Mouse (Mus musculus): ENCODE measurements around the gene Ilvbl.
A peak's percentile ranks its signal among the peaks of the same experiment; 100 is the strongest.
"Not testable (repeated sequence)": the region's sequence is repeated elsewhere in the genome, so short reads cannot be mapped to it uniquely, and the experiment has no call there.

The Ilvbl gene

DNA sequence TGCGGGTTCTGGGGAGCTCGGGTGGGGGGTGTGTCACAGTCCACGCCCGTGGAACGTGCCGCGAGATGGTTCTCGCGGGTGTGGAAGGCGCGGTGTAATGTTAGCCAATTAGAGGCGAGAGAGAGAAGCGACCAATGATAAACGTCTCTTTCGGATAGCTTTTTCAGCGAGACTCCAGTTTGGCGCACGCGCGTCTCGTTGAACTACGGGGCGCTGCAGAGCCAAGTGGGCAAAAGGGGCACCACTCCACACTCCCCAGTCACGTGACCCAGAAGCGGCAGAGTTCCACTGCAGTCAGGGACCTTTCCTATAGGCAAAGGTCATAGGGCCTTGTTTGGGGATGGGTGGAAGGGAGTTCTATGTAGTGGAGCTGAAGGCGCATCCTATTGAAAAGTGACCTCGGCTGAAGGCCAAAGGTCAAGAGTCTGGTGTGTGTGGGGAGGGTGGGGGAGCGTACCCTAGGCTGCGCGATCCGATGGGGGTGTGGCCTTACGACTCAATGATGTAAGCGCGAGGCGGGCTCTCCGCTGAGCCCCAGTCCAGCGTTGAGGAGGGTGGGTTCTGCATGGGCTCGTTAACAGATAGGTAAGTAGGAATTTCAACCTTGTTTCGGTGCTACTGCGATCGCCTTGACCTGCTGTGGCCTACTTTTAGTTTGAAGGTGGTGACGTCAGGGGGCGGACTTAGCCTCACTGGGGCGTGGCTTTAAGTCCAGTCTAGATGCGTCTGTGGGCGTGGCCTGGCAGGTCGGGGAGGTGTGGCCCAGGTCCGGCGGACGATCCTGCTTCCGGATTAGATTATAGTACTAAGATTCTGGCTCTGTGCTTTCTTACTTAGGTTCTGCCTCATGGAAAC is at the start of gene Ilvbl:
TSS of gene Ilvbl (plus strand) at position 97 of the 855 bp plus-strand sequence.
- peak; percentile 81 to 88 for DNase-seq (ENCODE audit: low spot score in 2 of 2)

DNA sequence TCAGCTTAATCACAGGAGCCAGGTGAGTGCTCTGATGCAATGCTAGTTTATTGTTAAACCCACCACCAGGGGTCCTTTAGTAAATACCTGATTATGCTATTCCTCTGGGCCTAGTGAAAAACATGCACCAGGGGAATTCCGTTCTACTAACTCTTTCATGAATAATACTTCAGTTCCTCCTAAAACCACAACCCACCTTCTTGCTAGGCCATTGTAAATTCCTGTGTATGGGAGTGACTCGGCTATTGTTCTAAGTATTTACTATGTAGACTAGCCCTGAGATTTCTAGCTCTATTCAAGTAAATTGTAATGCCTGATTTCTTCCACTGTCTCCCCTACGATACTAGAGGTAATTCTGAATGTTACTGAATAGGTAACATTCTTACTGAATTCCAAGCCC is 49.1 kb upstream of the Ilvbl start:
- not testable (repeated sequence) for DNase-seq (ENCODE audit: low spot score in 2 of 2)

DNA sequence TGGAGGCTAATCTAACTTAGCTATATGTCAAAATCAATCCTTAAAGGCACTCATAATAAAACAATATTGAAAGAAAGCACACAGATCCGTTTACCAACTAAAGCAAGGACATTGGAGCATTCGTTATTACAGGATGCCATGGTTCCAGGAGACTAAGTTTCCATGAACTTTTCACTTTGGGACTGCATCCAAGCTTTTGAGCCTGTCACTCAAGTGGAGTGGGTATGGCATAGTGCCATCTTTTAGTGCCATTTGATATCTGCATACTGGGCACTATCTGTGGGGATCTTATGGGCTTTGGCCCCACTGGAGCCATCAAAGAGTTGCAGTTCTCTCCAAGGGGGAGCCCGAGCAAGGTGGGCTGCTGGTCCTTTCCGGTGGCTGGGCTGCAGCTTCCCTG is 48.6 kb upstream of the Ilvbl start:
- DNase-seq (ENCODE audit: low spot score in 2 of 2): no peak

DNA sequence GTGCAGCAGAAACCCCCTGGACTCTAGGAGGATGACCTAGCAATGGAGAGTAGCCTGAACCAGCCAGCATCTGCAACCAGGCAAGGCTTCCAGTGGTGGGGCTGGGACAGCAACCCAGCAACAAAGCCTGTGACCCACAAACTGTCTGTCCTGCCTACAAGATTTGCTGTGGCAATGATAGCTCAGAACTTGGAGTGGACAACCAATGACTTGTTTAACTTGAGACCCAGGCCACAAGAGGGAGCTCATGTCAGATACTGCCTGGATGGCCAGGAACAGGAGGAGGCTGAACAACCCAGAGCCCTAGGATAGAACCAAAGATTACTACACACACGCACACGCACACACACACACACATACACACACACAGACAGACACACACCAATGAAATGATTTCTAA is 33.2 kb upstream of the Ilvbl start:
- DNase-seq (ENCODE audit: low spot score in 2 of 2): no peak

DNA sequence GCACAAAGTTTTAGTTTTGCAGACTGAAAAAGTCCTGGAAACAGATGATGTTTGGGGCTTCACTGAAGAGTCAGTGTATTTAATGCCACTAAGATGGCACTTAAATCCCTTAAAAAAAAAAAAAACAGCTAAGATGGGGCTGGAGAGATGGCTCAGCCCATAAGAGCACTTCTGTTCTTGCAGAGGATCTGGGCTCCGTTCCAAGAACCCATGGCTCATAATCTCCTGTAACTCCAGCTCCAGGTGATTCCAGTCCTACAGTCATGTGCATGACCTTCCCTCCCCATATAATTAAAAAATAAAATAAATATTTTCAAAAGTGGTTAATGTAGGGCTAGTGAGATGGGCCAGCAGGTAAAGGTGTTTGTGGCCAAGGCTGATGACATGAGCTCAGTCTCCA is 9.1 kb upstream of the Ilvbl start:
- no peak for DNase-seq (ENCODE audit: low spot score in 2 of 2)

DNA sequence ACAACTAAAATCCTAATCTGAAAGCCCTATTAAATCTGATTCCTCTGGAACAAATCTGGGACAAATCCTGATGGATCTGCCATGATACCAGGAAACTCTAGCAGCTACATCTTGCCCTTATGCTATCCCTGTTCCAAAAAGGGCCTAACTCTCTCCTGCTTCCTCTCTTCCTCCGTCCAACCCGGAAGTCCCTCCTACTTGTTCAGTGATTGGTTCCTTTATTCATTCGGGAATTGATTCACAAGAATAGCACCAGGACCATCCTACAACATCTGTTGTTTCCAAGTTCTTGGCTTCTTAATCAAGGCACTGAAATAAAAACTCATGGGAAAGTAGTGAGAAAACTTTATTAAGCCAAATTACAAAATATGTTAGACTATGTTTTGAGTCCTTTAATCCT is 5.0 kb upstream of the Ilvbl start:
- DNase-seq (ENCODE audit: low spot score in 2 of 2): no peak

DNA sequence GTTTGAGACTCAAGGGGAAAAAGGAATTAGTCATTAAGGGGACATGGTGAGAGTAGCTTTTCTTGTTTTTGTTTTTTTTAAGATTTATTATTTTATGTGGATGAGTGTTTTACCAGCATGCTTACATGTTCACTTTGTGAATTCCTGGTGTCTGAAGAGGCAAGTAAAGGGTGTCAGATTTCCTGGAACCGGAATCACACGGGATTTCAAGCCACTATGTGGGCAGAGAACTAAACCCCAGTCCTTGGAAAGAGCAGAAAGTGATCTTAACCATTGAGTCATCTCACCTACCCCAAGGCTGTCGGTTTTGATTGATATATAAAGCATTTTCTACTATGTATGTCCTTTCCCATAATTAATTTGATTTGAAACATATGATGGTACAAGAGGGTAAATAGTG is 4.5 kb upstream of the Ilvbl start:
- DNase-seq (ENCODE audit: low spot score in 2 of 2): no peak

DNA sequence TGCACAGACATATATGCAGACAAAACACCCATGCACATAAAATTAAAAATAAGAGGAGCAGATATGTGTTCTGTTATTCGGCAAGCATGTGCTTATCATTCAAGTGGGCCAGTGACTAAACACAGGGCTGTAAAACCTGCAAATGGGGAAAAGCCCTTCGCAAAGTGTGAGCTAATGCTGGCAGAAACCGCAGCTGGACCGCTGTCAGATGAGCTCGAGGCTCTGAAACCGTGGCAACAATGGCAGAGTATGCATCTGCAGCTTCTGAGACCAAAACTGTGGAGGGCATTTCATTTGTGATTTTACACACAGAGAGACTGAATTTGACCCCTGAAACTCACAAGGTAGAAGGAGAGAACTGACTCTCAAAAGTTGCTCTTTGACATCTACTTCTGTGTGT is 3.7 kb upstream of the Ilvbl start:
- no peak for DNase-seq (ENCODE audit: low spot score in 2 of 2)

DNA sequence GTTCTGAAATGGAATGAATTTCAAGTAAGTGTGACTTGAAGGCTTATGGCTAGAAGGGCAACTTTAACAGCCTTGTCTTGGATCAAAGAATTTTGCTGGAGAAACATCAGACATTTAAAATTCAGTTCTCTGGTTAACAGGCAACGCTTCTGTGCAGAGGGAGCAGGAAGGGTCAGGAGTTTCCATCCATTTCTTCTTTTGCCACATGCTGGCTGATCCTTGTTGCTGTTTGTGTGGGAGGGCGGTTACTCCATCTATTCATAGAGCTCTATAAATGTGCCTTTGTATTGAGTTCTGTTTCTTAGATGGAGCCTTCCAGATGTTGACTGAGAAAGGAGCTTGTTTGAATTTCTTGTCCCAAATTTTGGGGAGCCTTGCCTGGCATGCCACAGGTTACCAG is 3.2 kb upstream of the Ilvbl start:
- DNase-seq (ENCODE audit: low spot score in 2 of 2): no peak

DNA sequence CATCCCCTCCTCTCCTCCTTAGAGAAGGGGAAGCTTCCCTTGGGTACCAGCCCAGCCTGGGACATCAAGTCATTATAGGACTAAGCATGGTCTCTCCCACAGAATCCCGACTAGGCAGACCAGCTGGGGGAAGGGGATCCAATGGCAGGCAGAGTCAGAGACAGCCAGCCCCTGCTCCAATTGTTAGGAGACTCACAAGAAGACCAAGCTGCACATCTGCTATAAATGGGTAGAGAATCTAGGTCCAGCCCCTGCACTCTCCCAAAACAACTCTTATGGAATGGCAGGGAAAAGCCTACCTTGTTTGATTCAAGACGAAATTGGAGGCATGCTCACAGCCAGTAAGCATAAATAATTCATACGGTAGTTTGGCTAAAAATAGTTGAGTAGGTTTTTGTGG is 920 bp upstream of the Ilvbl start:
- DNase-seq (ENCODE audit: low spot score in 2 of 2): no peak

DNA sequence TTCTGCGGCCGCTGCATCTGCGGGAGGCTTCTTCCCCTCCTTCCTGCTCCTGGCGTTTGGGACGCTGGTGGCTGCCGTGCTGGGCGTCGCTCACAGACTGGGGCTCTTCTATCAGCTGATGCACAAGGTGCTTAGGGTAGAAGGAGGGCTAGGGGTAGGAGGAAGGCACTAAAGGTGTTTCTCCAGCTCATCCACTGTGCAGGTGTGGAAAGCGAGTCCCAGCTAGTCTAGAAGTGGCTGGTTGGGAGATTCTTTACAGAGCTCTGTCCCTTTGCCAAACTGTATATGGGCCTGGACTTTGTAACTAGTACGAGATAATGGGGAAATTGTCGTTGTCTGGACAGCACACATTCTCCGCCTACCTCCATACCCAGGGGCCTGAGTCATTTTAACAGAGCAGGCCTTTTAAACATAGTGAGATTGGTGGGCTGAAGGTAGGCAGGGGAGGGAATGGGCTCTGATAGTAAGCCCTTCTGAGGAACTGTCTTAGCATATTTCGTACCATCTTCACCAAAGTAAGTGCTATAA is 1.0 kb downstream of the Ilvbl start:
- no peak for DNase-seq (ENCODE audit: low spot score in 2 of 2)

DNA sequence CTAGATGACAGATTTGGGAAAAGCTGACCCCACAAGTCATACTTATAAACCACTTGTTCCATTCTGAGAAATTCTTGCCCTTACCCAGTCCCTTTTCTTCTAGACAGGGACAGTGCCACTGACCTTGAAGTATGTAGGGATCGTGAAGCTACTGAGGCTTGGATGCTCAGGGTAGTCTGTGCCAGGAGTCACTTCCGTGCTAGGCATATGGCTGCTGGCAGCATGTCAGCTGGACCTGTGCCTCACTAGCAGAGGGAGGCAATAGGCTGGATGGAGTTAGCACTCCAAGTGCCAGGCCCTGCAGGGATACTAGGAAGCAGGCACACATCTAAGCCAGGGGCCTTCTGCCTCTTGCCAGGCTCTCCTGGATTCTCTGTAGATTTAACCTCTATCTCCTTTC is 1.5 kb downstream of the Ilvbl start:
- DNase-seq (ENCODE audit: low spot score in 2 of 2): peak in 1 of 2 experiments; percentile 90

DNA sequence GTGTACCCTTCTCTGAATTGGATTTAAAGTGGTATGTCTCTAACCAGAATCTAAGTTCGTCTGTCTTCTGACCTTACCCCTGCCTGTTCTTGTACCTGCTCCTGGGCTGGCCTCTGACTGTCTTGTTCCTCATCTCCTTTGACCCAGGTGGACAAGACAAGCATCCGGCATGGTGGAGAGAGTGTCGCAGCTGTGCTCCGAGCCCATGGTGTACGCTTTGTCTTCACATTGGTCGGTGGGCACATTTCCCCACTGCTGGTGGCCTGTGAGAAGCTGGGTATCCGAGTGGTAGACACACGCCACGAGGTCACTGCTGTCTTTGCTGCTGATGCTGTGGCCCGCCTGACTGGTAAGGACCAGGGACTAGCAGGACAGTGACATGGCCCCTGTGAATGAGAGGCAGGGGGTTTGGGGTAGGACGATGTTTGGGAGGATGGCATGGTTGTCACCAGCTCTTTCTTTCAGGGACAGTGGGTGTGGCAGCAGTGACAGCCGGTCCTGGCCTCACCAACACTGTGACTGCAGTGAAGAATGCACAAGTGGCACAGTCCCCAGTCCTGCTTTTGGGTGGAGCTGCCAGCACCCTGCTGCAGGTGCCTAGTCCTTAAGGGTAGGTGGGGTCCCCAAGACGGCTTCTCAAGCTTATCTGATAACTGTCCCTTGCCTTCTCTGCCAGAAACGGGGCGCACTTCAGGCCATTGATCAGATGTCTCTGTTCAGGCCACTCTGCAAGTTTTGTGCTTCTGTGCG is 2.5 kb downstream of the Ilvbl start:
- no peak for DNase-seq (ENCODE audit: low spot score in 2 of 2)

DNA sequence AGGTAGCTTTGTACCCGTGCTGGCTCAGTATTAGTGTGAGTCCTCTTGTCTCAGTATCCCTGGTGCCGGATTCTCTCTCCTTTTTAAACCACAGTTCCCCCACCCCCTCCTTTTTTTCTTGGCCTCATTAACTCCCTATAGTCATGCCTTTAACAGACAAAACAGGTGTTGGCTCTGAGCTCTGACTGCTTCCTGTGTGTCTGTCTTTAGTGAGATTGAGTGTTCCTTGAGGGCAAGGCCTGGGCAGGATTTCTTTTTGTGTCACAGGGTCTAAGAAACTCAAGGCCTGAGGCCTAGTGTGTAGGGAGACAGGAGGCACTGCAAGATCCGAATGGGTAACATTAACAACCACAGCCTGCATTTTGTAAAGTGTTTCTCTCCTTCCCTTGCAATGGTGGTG is 4.1 kb downstream of the Ilvbl start:
- DNase-seq (ENCODE audit: low spot score in 2 of 2): no peak

DNA sequence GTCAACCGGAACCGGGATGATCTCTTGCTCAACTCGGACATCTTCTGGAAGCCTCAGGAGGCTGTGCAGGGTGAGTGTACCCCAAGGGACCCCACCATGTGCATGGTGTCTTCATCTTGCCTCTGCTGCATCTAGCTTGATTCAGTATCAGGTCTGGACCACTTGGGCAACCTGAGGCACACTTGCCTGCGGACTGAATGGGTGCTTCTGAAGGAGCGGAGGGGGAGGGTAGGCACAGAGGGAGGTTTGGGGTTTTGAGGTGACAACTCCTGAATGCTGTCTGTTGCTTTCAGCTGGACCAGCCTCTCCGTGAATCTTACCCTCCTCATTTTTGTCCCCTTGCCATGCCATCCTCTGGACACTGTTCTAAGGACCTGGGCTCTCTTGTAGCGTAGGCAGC is 7.0 kb downstream of the Ilvbl start:
- no peak for DNase-seq (ENCODE audit: low spot score in 2 of 2)

DNA sequence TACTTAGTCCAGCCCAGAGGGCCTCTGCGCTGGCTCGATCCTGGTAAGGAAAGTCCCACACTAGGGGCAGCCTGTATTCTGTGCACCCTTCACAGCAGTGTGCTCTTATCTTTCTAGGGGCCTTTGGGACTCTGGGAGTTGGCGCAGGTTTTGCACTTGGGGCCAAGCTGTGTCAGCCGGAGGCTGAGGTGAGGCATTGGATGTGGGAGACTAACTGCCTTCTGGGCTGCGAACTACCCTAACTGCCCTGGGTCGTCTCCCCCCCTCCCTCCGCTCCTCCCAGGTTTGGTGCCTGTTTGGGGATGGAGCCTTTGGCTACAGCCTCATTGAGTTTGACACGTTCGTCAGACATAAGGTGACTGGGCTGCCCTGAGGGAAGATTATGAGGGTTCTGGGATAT is 9.2 kb downstream of the Ilvbl start:
- no peak for DNase-seq (ENCODE audit: low spot score in 2 of 2)

DNA sequence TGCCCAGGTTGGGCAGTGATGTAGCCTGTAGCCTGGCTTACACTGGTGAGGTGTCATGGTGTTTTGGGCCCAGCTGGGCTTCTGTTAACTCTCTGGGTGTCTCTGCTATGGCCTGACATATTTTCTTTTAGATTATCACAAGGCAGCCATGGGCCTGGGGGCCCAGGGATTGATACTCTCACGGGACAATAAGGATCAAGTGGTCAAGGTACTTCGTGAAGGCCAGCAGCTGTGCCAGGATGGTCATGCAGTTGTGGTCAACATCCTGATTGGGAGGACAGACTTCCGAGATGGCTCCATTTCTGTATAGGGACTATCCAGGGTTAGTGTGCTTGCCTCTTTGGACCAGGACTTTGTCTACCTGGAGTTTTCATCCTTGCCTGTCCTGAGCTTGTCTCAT is 9.8 kb downstream of the Ilvbl start:
- no peak for DNase-seq (ENCODE audit: low spot score in 2 of 2)

DNA sequence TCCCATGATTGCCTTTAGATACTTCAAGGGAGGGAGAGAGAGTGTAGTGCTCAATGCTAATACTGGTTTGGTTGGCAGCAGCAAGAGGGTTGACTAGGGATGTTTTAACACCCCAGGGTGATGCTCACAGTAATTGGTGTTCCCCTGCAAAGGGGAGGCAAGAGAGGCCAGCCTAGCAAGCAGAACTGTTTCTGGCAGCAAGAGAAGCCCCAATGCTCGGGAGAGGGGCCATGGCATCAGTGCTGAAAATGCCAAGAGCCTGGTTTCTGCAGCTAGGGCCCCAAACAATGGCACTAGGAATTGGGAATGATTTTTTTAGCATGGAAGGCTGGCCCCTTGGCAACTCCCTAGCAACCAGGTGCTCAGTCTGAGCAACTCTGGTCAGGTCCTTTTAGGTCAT is 10.8 kb downstream of the Ilvbl start:
- DNase-seq (ENCODE audit: low spot score in 2 of 2): no peak

DNA sequence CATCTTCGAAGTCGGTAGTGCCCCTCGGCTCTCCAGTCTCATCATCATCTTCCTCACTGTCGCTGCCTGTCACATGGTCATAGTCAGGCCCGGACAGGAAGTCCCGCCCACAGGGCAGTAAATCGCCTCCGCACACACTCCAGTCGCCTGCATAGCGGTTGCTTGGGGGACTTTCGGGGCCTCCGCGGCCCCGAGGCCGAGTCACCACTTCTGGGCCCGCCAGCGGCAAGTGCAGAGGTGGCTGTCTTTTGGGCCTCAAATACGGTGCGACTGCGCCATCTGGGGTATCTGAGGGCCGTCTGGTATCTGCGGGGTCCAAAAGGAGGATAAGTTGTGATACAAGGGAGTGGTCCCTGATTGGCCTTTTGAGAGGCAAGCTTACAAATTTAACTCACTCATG is 11.5 kb downstream of the Ilvbl start:
- DNase-seq (ENCODE audit: low spot score in 2 of 2): no peak

DNA sequence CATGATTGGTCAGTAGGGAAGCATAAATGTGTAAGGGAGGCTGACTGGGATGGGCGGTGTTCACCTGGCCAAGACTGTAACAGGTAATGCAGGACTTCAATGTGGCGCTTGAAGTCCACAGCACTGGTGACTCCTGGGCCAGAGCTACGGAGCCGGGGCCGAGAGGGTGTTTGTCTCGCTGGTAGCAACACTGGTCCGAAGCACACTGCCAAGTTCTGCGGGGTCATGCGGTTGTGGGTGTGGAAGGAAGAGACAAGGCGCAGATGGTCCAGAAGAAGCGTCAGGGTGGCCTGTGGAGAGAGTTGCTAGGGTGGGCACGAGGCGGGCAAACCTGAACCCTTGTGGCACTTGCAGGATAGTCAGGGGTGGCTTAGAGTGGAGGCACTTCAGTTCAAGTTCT is 11.9 kb downstream of the Ilvbl start:
- DNase-seq (ENCODE audit: low spot score in 2 of 2): no peak

DNA sequence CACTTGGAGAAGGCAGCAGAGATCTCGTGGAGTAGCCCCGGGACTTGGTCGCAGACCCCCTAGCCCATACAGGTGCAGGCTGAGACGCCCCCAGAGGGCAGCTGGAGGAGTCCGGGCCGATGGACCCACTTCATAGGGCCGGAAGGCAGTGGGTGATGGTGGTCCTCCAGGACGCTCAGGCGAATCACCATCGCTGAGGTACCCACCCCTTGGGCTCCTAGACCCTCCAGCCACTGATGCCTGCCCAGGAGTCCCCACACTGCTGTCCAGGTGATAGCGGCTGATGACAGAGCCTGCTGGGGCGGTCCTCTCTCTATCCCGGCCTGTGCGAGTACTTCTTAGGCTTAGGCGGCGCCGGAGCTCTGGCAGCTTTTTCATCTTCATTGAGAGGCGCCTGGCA is 15.1 kb downstream of the Ilvbl start:
- no peak for DNase-seq (ENCODE audit: low spot score in 2 of 2)

DNA sequence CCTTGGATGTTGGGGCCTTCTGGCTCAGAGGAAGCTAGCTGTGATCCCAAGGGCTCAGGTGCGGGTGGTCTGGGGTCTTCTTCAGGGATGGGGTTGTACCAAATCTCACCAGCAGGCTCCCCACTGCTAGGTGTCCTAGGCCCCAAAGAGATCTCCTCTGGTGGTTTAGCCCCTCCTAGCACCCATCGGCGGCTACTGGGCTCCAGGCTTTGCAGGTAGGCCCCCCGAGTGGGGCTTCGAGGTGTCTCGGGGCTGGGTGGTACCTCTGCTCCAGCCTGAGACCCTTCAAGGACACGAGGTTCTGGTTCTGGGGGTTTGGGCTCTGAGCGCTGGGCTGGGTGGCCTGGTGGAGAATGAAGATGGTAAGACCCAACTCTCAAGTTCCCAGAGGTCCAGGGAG is 15.8 kb downstream of the Ilvbl start:
- DNase-seq (ENCODE audit: low spot score in 2 of 2): no peak

DNA sequence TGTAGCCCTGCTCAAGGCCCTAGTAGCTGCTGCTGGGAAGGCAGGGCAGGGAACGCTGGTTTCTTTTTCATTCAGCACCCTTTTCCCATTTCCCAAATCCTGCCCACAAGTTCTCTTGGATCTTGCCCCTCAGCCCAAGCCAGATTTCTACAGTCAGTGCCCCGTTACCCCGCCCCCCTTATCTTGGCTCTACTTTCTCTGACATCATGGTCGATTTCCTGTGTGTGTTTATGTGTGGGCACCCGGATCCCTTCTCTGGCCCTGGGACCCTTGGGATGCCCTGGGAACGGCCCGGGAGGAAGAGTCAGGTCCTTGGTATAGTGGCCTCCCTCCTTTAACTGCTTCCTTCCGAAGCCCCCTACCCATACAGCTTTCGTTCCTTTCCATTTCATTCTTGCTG is 16.6 kb downstream of the Ilvbl start:
- no peak for DNase-seq (ENCODE audit: low spot score in 2 of 2)

Data from cerebellum, postnatal 4 days (tissue).